Mouse (Mus musculus) heart, adult 2 months (tissue): ENCODE results near the gene Gm15517. TPM values are rescaled to one million over a fixed set of nuclear protein-coding genes. Genes with fewer than 3 reads are reported as not detected.

Experiments used
- DNase-seq, 2 experiments: peaks; one replicate each; pipeline ENCODE4 v3.0.0; 2021
- H3K27ac ChIP-seq: fragments of 200-600 bp; 2 replicates; pipeline ENCODE4 v1.8.1; 2022
- H3K27me3 ChIP-seq: fragments of 200-500 bp; 2 replicates; pipeline ENCODE4 v1.6.1; 2012; ENCODE audit warnings: mild to moderate bottlenecking, low read length, inconsistent platforms, mixed read lengths; ENCODE audit not compliant: control insufficient read depth, insufficient read depth
- H3K36me3 ChIP-seq: fragments of 200-500 bp; 2 replicates; pipeline ENCODE4 v1.6.1; 2012; ENCODE audit warnings: low read length, inconsistent platforms; ENCODE audit not compliant: control insufficient read depth, insufficient read depth
- H3K4me1 ChIP-seq: fragments of 200-500 bp; 2 replicates; pipeline ENCODE4 v1.6.1; 2011; ENCODE audit warnings: low read length; ENCODE audit not compliant: control insufficient read depth, insufficient read depth
- H3K4me3 ChIP-seq: fragments of 200-600 bp; 2 replicates; pipeline ENCODE4 v1.8.1; 2022
- H3K79me2 ChIP-seq: fragments of 200-500 bp; replicated peaks from 2 replicates; pipeline ENCODE4 v1.6.1; 2012; ENCODE audit warnings: mild to moderate bottlenecking, inconsistent platforms, low read length, moderate library complexity, mixed read lengths; ENCODE audit not compliant: control insufficient read depth, insufficient read depth
- H3K9ac ChIP-seq: fragments of 200-500 bp; 2 replicates; pipeline ENCODE4 v1.6.1; 2012; ENCODE audit warnings: low read depth, mild to moderate bottlenecking, control low read depth, inconsistent platforms, low read length, mixed read lengths
- CTCF ChIP-seq: fragments of 200-600 bp; IDR thresholded peaks from 2 replicates; pipeline ENCODE4 v1.8.1; 2022; ENCODE audit warnings: antibody characterized with exemption, mild to moderate bottlenecking, moderate library complexity
- EP300 ChIP-seq: fragments of 200-500 bp; IDR thresholded peaks from 2 replicates; pipeline ENCODE4 v1.6.1; 2011; ENCODE audit warnings: low read depth, low read length, control low read depth; ENCODE audit not compliant: insufficient read depth
- POLR2A ChIP-seq: fragments of 200-500 bp; IDR thresholded peaks from 2 replicates; pipeline ENCODE4 v1.6.1; 2011; ENCODE audit warnings: mild to moderate bottlenecking, low read depth, low read length, control low read depth; ENCODE audit not compliant: insufficient read depth
- WGBS: fragments of 180-500 bp; shearing (Covaris S2); methylation state at CpG from one replicate; pipeline ENCODE4 v1.1.7; 2018; 5-methylcytosine and 5-hydroxymethylcytosine counted together
- intact Hi-C: fragments of 180-260 bp; cut with DNase I; formaldehyde crosslinking; loops from one replicate; pipeline ENCODE4 v1.15.1; 2025
- polyA plus RNA-seq: library from polyadenylated mRNA; depleted of rRNA; stranded (reverse); fragments of >200 nt; gene quantifications from 2 replicates; pipeline ENCODE4 v1.2.3, GENCODE M21; 2012
- total RNA-seq, 2 experiments: library from RNA; stranded (reverse); gene quantifications; 2 replicates each; pipeline ENCODE4 v1.2.3; 2021

The Gm15517 gene
- total and polyA plus RNA-seq, 3 experiments: not detected

GRCm38 (mm10) chr7:44272546-44272945, 11.3 kb downstream of the Gm15517 start:
- WGBS: 79% methylated on average over 7 of the region's 7 CpGs
- intact Hi-C loops: no loop called here

GRCm38 (mm10) chr7:44273446-44273845, 12.2 kb downstream of the Gm15517 start:
- Histone ChIP-seq H3K4me1 (no peaks in the 10 kb centered on the region), H3K27ac (no peak overlapping the region), H3K79me2 (no peaks in the 10 kb centered on the region), H3K27me3 (no peaks in the 10 kb centered on the region; the same call in 1 of the 2 replicates), H3K9ac (no peak overlapping the region), H3K4me3 (no peak overlapping the region), H3K36me3 (no peaks in the 10 kb centered on the region)
- TF ChIP-seq POLR2A (no peak), EP300 (no peak), CTCF (no peak)
- no peak for DNase-seq
- intact Hi-C loops: no loop called here
- 61% methylated on average over 7 of the region's 7 CpGs for WGBS

More at GRCm38 (mm10) chr7:44272546-44272945, 11.3 kb downstream of the Gm15517 start:
- Histone ChIP-seq H3K27me3 (no peaks in the 10 kb centered on the region; the same call in 1 of the 2 replicates), H3K36me3 (no peaks in the 10 kb centered on the region), H3K27ac (no peak overlapping the region), H3K79me2 (no peaks in the 10 kb centered on the region), H3K9ac (no peak overlapping the region), H3K4me1 (no peaks in the 10 kb centered on the region), H3K4me3 (no peak overlapping the region)
- TF ChIP-seq EP300: no peak
- TF ChIP-seq CTCF: no peak
- TF ChIP-seq POLR2A: no peak
- DNase-seq: no peak

GRCm38 (mm10) chr7:44274096-44274495, 12.8 kb downstream of the Gm15517 start:
- intact Hi-C loops: no loop called here
- Histone ChIP-seq H3K4me3 (no peak overlapping the region), H3K4me1 (no peaks in the 10 kb centered on the region), H3K79me2 (no peaks in the 10 kb centered on the region), H3K27ac (no peak overlapping the region), H3K36me3 (no peaks in the 10 kb centered on the region), H3K9ac (no peak overlapping the region), H3K27me3 (no peaks in the 10 kb centered on the region; the same call in 1 of the 2 replicates)
- 34% methylated on average over 11 of the region's 11 CpGs for WGBS
- no peak for DNase-seq
- TF ChIP-seq EP300: no peak
- TF ChIP-seq POLR2A: no peak

DNA sequence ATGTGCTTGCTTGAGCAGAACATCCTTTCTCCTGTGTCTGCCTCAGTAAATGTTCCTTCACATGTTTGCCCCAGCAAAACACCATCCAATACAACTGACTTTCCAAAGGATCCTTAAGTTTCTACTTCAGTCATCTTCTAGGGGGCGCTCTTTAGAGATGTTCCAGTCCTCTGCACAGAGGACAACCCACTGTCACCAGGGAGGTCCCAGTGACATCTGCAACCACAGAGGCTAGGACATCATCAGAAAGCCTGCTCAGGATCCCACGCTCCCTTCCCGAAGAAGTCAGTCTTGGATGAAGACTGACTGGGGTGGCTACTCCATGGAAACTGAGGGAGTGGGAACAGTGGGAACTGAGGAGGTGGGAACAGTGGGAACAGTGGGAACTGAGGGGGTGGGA, 14.3 kb downstream of the Gm15517 start:
- Histone ChIP-seq H3K79me2 (no peaks in the 10 kb centered on the region), H3K4me3 (no peak overlapping the region), H3K4me1 (no peaks in the 10 kb centered on the region), H3K27ac (no peak overlapping the region), H3K27me3 (no peaks in the 10 kb centered on the region; the same call in 1 of the 2 replicates), H3K36me3 (no peaks in the 10 kb centered on the region), H3K9ac (no peak overlapping the region)
- 72% methylated on average over 3 of the region's 3 CpGs for WGBS
- intact Hi-C loops: no loop called here
- DNase-seq: no peak
- no peak for TF ChIP-seq EP300
- TF ChIP-seq CTCF: no peak
- no peak for TF ChIP-seq POLR2A

DNA sequence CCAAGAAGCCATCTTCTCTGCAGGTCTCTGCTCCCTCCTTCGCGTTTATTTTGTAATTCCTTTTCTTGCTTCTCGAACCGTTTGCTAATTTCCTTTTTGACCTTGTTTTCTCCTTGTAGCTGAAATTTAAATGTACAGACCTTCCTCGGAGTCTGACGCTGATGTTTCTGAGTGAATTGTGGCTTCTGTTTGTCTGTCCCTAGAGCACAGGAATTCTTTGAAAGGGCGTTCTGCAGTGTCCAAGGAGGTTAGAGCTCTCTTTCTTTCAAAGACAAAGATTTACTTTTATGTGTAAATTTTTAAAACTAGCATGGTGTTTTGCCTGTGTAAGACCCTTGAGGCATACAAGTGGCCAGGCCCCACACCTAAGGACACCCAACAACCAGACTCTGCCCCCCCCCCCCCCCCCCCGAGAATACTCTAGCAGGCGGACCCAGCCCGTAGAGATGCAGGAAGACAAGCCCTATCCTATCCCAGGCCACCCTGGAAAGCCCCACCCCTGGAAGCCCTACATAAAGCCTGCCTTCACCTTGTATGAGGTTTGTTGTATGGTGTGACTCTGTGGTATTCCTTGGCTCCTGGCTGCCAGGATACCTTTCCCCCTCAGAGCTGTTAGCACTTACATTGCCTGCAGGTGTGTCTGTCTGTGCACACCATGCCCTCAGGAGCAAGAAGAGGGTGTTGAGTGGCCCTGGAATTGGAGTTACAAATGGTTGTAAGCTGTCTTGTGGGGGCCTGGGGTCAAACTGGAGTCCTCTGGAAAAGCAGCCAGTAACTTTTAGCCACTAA, 15.4 kb downstream of the Gm15517 start:
- TF ChIP-seq EP300: no peak
- no peak for TF ChIP-seq CTCF
- TF ChIP-seq POLR2A: no peak
- Histone ChIP-seq H3K36me3 (no peaks in the 10 kb centered on the region), H3K27ac (no peak overlapping the region), H3K27me3 (peaks cover 2% of the 10 kb centered on the region; the same call in 1 of the 2 replicates), H3K4me1 (no peaks in the 10 kb centered on the region), H3K79me2 (no peaks in the 10 kb centered on the region), H3K4me3 (no peak overlapping the region), H3K9ac (no peak overlapping the region)
- no peak for DNase-seq
- intact Hi-C loops: no loop called here
- 61% methylated on average over 10 of the region's 10 CpGs for WGBS

- WGBS: 45% methylated on average over 2 of the region's 2 CpGs
- Histone ChIP-seq H3K4me1 (no peaks in the 10 kb centered on the region), H3K36me3 (no peaks in the 10 kb centered on the region), H3K27me3 (peaks cover 2% of the 10 kb centered on the region; the same call in 1 of the 2 replicates), H3K79me2 (no peaks in the 10 kb centered on the region), H3K9ac (no peak overlapping the region), H3K27ac (no peak overlapping the region), H3K4me3 (no peak overlapping the region)
- TF ChIP-seq CTCF (peak; percentile 50), EP300 (no peak), POLR2A (no peak)
- no peak for DNase-seq
- intact Hi-C loops: no loop called here
These were observed 16.0 kb downstream of the Gm15517 start for GRCm38 (mm10) chr7:44277250-44277622.
